Mouse (Mus musculus): ENCODE results near the gene Cul7. TPM values are rescaled to one million over a fixed set of nuclear protein-coding genes. Genes with fewer than 3 reads are reported as not detected.

Gene Cul7
- polyA plus RNA-seq, 1 experiment, result 30.2 TPM

- DNase-seq, result peak; percentile 54
- Histone ChIP-seq H3K4me1 (ENCODE audit: control insufficient read depth, insufficient read depth, low read length) (no peaks in the 10 kb centered on the region), H3K27me3 (replicated peaks; ENCODE audit: control insufficient read depth, insufficient read depth, low read length) (no peaks in the 10 kb centered on the region), H3K27ac (ENCODE audit: insufficient read depth, low read depth, low read length) (peak within 1 kb of the TSS; percentile 65), H3K4me3 (ENCODE audit: insufficient read depth, low read depth, low read length) (peak within 1 kb of the TSS; percentile 81), H3K36me3 (ENCODE audit: control insufficient read depth, insufficient read depth, low read length) (no peaks in the 10 kb centered on the region)
- no peak for TF ChIP-seq POLR2A (IDR thresholded peaks at IDR 0.05; ENCODE audit: low read depth, low read length)
- TF ChIP-seq CTCF (conservative IDR thresholded peaks at IDR 0.05; ENCODE audit: insufficient read depth, insufficient read length, low read depth, low read length), result no peak
- WGBS, result 3% methylated on average over 87 of the region's 90 CpGs
These were observed 21.1 kb upstream of the Cul7 start, which contains the start of gene Ptk7 for GRCm38 (mm10) chr17:46628791-46629684. TSS of gene Ptk7 (minus strand) at chr17:46629504.

- Histone ChIP-seq H3K4me1 (ENCODE audit: control insufficient read depth, insufficient read depth, low read length) (no peaks in the 10 kb centered on the region), H3K27ac (ENCODE audit: insufficient read depth, low read depth, low read length) (peak overlapping the region; percentile 65; the same call in 1 of the 2 replicates), H3K27me3 (replicated peaks; ENCODE audit: control insufficient read depth, insufficient read depth, low read length) (no peaks in the 10 kb centered on the region), H3K4me3 (ENCODE audit: insufficient read depth, low read depth, low read length) (peak overlapping the region; percentile 81), H3K36me3 (ENCODE audit: control insufficient read depth, insufficient read depth, low read length) (no peaks in the 10 kb centered on the region)
- TF ChIP-seq CTCF (conservative IDR thresholded peaks at IDR 0.05; ENCODE audit: insufficient read depth, insufficient read length, low read depth, low read length) (no peak), POLR2A (IDR thresholded peaks at IDR 0.05; ENCODE audit: low read depth, low read length) (no peak)
- DNase-seq, result peak; percentile 69
- WGBS, result 42% methylated on average over 12 of the region's 12 CpGs
These were observed 20.3 kb upstream of the Cul7 start for GRCm38 (mm10) chr17:46629685-46630441.

DNA sequence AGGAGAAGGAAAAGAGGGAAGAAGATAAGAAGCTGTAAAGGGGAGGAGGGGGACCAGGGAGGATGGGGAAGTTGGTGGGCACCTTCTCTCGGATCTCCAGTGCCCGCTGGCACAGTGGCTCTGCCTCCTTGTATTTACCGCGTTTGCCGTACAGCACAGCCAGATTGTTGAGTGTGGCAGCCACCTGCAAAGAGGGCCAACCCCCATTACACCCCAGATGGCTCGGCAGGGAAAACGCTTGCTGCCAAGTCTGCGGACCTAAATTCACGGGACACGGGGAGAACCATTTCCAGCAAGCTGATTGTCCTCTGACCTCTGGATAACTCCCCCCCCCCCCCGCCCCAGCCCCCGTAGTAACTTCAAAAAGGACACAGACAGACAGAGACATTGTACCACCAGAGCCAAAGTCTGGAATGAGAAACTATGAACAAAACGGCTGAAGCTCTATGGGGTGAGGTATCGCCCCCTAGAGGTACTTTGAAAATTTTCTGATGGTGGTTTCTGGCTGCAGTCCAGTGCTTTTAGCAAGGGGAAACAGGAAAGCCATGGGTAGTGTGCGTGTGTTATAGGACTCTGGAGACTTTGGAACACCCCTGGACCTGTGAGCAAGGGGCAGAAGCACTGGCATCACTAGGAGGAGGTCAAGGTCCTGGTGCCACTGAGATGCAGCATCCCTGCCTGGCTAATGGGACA lies 13.2 kb upstream of the Cul7 start:
- 21% methylated on average over 15 of the region's 15 CpGs for WGBS
- no peaks in the 10 kb centered on the region for H3K27me3 ChIP-seq (replicated peaks; ENCODE audit: control insufficient read depth, insufficient read depth, low read length)
- no peaks in the 10 kb centered on the region for H3K4me1 ChIP-seq (ENCODE audit: control insufficient read depth, insufficient read depth, low read length)

GRCm38 (mm10) chr17:46639929-46640328 lies 10.2 kb upstream of the Cul7 start:
- Histone ChIP-seq H3K4me3 (ENCODE audit: insufficient read depth, low read depth, low read length) (no peak overlapping the region), H3K4me1 (ENCODE audit: control insufficient read depth, insufficient read depth, low read length) (peaks cover 9% of the 10 kb centered on the region; the same call in 1 of the 2 replicates), H3K27me3 (replicated peaks; ENCODE audit: control insufficient read depth, insufficient read depth, low read length) (no peaks in the 10 kb centered on the region), H3K36me3 (ENCODE audit: control insufficient read depth, insufficient read depth, low read length) (peaks cover 3% of the 10 kb centered on the region), H3K27ac (ENCODE audit: insufficient read depth, low read depth, low read length) (no peak overlapping the region)
- DNase-seq, result peak; percentile 18
- TF ChIP-seq CTCF (conservative IDR thresholded peaks at IDR 0.05; ENCODE audit: insufficient read depth, insufficient read length, low read depth, low read length) (no peak), POLR2A (IDR thresholded peaks at IDR 0.05; ENCODE audit: low read depth, low read length) (no peak)
- WGBS, result 67% methylated on average over 9 of the region's 9 CpGs

More for the DNA sequence above, 13.2 kb upstream of the Cul7 start:
- Histone ChIP-seq H3K27ac (ENCODE audit: insufficient read depth, low read depth, low read length) (no peak overlapping the region), H3K36me3 (ENCODE audit: control insufficient read depth, insufficient read depth, low read length) (peaks cover under 1% of the 10 kb centered on the region), H3K4me3 (ENCODE audit: insufficient read depth, low read depth, low read length) (no peak overlapping the region)
- TF ChIP-seq POLR2A (IDR thresholded peaks at IDR 0.05; ENCODE audit: low read depth, low read length) (no peak), CTCF (conservative IDR thresholded peaks at IDR 0.05; ENCODE audit: insufficient read depth, insufficient read length, low read depth, low read length) (peak; percentile 50)
- DNase-seq, result peak; percentile 76

DNA sequence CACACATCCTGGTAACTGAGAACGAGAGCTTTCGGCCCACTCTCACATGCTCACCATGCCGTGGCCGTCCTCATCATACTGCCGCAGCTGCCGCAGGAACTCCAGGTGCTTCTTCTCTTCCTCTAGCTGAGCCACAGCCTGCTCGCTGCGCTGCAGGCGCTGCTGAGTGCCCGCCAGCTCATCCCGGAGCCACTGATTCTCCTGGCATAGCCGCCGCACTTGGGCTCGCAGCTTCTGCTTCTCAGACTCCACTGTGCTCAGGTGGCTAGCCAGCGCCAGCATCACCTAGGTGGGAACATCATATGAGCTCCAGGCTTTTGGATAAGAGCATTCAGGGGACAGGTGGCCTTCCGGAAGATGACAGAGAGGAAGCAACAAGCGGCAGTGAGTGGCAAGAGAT lies 8.1 kb upstream of the Cul7 start:
- WGBS, result 93% methylated on average over 17 of the region's 17 CpGs
- Histone ChIP-seq H3K27ac (ENCODE audit: insufficient read depth, low read depth, low read length) (no peak overlapping the region), H3K36me3 (ENCODE audit: control insufficient read depth, insufficient read depth, low read length) (peaks cover 3% of the 10 kb centered on the region), H3K4me1 (ENCODE audit: control insufficient read depth, insufficient read depth, low read length) (peaks cover 9% of the 10 kb centered on the region; the same call in 1 of the 2 replicates), H3K27me3 (replicated peaks; ENCODE audit: control insufficient read depth, insufficient read depth, low read length) (no peaks in the 10 kb centered on the region), H3K4me3 (ENCODE audit: insufficient read depth, low read depth, low read length) (no peak overlapping the region)
- no peak for DNase-seq
- TF ChIP-seq CTCF (conservative IDR thresholded peaks at IDR 0.05; ENCODE audit: insufficient read depth, insufficient read length, low read depth, low read length) (no peak), POLR2A (IDR thresholded peaks at IDR 0.05; ENCODE audit: low read depth, low read length) (no peak)

- Histone ChIP-seq H3K4me3 (ENCODE audit: insufficient read depth, low read depth, low read length) (peak overlapping the region; percentile 78), H3K27ac (ENCODE audit: insufficient read depth, low read depth, low read length) (peak overlapping the region; percentile 94), H3K36me3 (ENCODE audit: control insufficient read depth, insufficient read depth, low read length) (peaks cover 3% of the 10 kb centered on the region), H3K4me1 (ENCODE audit: control insufficient read depth, insufficient read depth, low read length) (peaks cover 9% of the 10 kb centered on the region; the same call in 1 of the 2 replicates), H3K27me3 (replicated peaks; ENCODE audit: control insufficient read depth, insufficient read depth, low read length) (no peaks in the 10 kb centered on the region)
- TF ChIP-seq POLR2A (IDR thresholded peaks at IDR 0.05; ENCODE audit: low read depth, low read length), result no peak
- no peak for TF ChIP-seq CTCF (conservative IDR thresholded peaks at IDR 0.05; ENCODE audit: insufficient read depth, insufficient read length, low read depth, low read length)
- no peak for DNase-seq
- 65% methylated on average over 12 of the region's 12 CpGs for WGBS
These were observed 5.9 kb upstream of the Cul7 start for GRCm38 (mm10) chr17:46644152-46644805.

Measured in kidney, adult 2 months (tissue).